Mouse (Mus musculus) bone marrow macrophage, adult 2 months (primary cell): Measurements from ENCODE around the gene Gm45713.

ENCODE experiments used
- CTCF ChIP-seq: IDR thresholded peaks from 2 replicates; pipeline ENCODE4 v1.5.1; 2012; ENCODE audit warnings: low read depth, mild to moderate bottlenecking, low read length, moderate library complexity
- POLR2A ChIP-seq: IDR thresholded peaks from 2 replicates; pipeline ENCODE4 v1.6.1; 2012; ENCODE audit warnings: mild to moderate bottlenecking, low read depth, low read length, borderline replicate concordance

DNA sequence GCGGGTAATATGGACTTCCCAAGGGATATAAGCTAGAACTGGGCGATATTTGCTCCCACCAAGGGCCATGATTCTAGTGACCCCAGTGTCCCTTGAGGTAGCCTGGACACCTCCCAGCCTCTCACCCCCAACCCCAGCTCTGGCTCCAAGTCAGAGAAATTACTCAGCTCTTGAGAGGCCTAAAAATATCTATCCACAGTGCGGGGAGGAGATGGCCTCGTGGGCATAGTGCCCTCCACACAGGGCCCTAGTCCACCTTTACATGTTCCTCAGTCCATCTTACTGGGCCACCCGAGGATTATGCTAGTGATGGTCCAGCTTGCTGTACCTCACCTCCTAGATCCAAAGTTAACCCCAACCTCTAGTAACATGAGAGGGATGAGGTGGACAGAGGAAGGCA, 28.8 kb upstream of the Gm45713 start:
- TF ChIP-seq POLR2A (no peak), CTCF (no peak)
